In genomic region chr11:20544376-20544775, GRCm38 (mm10) we compare ENCODE assay signal across 8 mouse cellular contexts. TPM values are rescaled to one million over a fixed set of nuclear protein-coding genes. Genes with fewer than 3 reads are reported as not detected.
DNase-seq lines count a peak whose midpoint lies in the region; ATAC-seq and TF ChIP-seq lines count a peak whose summit lies in the region.

No protein-coding gene starts in this region.

- peak overlapping the region; percentile 98; the same call in 1 of the 2 replicates for H3K27ac ChIP-seq in layer of hippocampus, adult 2 months
- no peak overlapping the region for H3K27ac ChIP-seq in embryonic fibroblast, embryonic 13.5 days (ENCODE audit: insufficient read depth, low read length)
- no peak overlapping the region for H3K27ac ChIP-seq in limb, embryonic 11.5 days (replicated peaks; ENCODE audit: low read depth, low read length)
- H3K27ac ChIP-seq in neural tube, embryonic 14.5 days (ENCODE audit: low read depth, low read length): no peak overlapping the region

- H3K9ac ChIP-seq in limb, embryonic 11.5 days (ENCODE audit: low read length): no peak overlapping the region
- no peak overlapping the region; the same call in 1 of the 2 replicates for H3K9ac ChIP-seq in neural tube, embryonic 14.5 days (replicated peaks; ENCODE audit: low read depth, low read length)

- no peaks in the 10 kb centered on the region for H3K27me3 ChIP-seq in limb, embryonic 11.5 days (ENCODE audit: control insufficient read depth, insufficient read depth, low read length)
- H3K27me3 ChIP-seq in neural tube, embryonic 14.5 days (ENCODE audit: control insufficient read depth, insufficient read depth, low read length): no peaks in the 10 kb centered on the region

- no peak for TF ChIP-seq CTCF in layer of hippocampus, adult 2 months (conservative IDR thresholded peaks at IDR 0.05)
- TF ChIP-seq CTCF in embryonic fibroblast, embryonic 13.5 days (IDR thresholded peaks at IDR 0.05; ENCODE audit: borderline replicate concordance, insufficient read depth, low read length): no peak

- H3K9me3 ChIP-seq in limb, embryonic 11.5 days (ENCODE audit: control insufficient read depth, low read length): no peaks in the 10 kb centered on the region
- H3K9me3 ChIP-seq in neural tube, embryonic 14.5 days (ENCODE audit: control insufficient read depth, low read length): no peaks in the 10 kb centered on the region

- no peaks in the 10 kb centered on the region for H3K36me3 ChIP-seq in limb, embryonic 11.5 days (ENCODE audit: control insufficient read depth, insufficient read depth, low read length)
- no peaks in the 10 kb centered on the region for H3K36me3 ChIP-seq in neural tube, embryonic 14.5 days (ENCODE audit: control insufficient read depth, insufficient read depth, low read length)

- H3K4me2 ChIP-seq in limb, embryonic 11.5 days (ENCODE audit: low read depth, severe bottlenecking): peak overlapping the region; percentile 64; the same call in 1 of the 2 replicates
- peak overlapping the region; percentile 86 for H3K4me2 ChIP-seq in neural tube, embryonic 14.5 days (ENCODE audit: low read depth, low read length)

- no peak for TF ChIP-seq POLR2A in embryonic fibroblast, embryonic 13.5 days (IDR thresholded peaks at IDR 0.05; ENCODE audit: low read depth, low read length)

- no peak for ATAC-seq in limb, embryonic 11.5 days (ENCODE audit: insufficient number of reproducible peaks, low FRiP score, low TSS enrichment, low read depth)
- ATAC-seq in neural tube, embryonic 14.5 days (ENCODE audit: low read depth): no peak

- 49% methylated on average over 8 of the region's 8 CpGs for WGBS in limb, embryonic 11.5 days
- WGBS in neural tube, embryonic 14.5 days: 53% methylated on average over 8 of the region's 8 CpGs

- H3K4me1 ChIP-seq in embryonic fibroblast, embryonic 13.5 days (ENCODE audit: control insufficient read depth, insufficient read depth, low read length): peaks cover 7% of the 10 kb centered on the region
- H3K4me1 ChIP-seq in limb, embryonic 11.5 days (ENCODE audit: control insufficient read depth, insufficient read depth, low read length): peaks cover 4% of the 10 kb centered on the region
- H3K4me1 ChIP-seq in neural tube, embryonic 14.5 days (ENCODE audit: control insufficient read depth, insufficient read depth, low read length): peaks cover 5% of the 10 kb centered on the region

- no peak for DNase-seq in layer of hippocampus, adult 2 months (ENCODE audit: low spot score in 2 of 2)
- DNase-seq in layer of hippocampus, postnatal 10 days (ENCODE audit: low spot score in 2 of 2): no peak
- no peak for DNase-seq in limb, embryonic 11.5 days (ENCODE audit: low spot score)
- DNase-seq in layer of hippocampus, adult 11-12 months (ENCODE audit: low spot score): no peak
- no peak for DNase-seq in urinary bladder, postnatal 25 days (ENCODE audit: low spot score)
- DNase-seq in kidney, postnatal 4 days: no peak

- H3K4me3 ChIP-seq in layer of hippocampus, adult 2 months: peak overlapping the region; percentile 98
- peak overlapping the region; percentile 82 for H3K4me3 ChIP-seq in embryonic fibroblast, embryonic 13.5 days (ENCODE audit: insufficient read depth, low read length)
- H3K4me3 ChIP-seq in limb, embryonic 11.5 days (ENCODE audit: low read depth, low read length): peak overlapping the region; percentile 80; the same call in 1 of the 2 replicates
- H3K4me3 ChIP-seq in neural tube, embryonic 14.5 days (ENCODE audit: low read depth, low read length): peak overlapping the region; percentile 74

RNA-seq across cellular contexts. Expression of gene Sertad2, which starts 1.3 kb away (rescaled TPM):
- 10 to 100 TPM; 21.5 to 25.6 TPM for total RNA-seq in layer of hippocampus, adult 2 months (2021)
- 10 to 100 TPM; 21.4 to 24.8 TPM for total RNA-seq in layer of hippocampus, postnatal 10 days (2021)
- polyA plus RNA-seq in embryonic fibroblast, embryonic 13.5 days (2011; ENCODE audit: insufficient read length, low read depth, missing spikeins): 36.4 and 40.5 TPM in 2 replicates
- 23.6 and 25.8 TPM in 2 replicates for polyA plus RNA-seq in limb, embryonic 11.5 days (2014; fragmentation: Nextera tagmentation; extraction: Ambion mirVana)
- 30.5 and 34.6 TPM in 2 replicates for polyA plus RNA-seq in neural tube, embryonic 14.5 days (2014; fragmentation: Nextera tagmentation; extraction: Ambion mirVana)
